Mouse (Mus musculus) heart, adult 2 months (tissue): ENCODE results near the gene 9430038I01Rik.

Experiments
- CTCF ChIP-seq: fragments of 200-600 bp; IDR thresholded peaks from 2 replicates; pipeline ENCODE4 v1.8.1; 2022; ENCODE audit warnings: antibody characterized with exemption, mild to moderate bottlenecking, moderate library complexity
- POLR2A ChIP-seq: fragments of 200-500 bp; IDR thresholded peaks from 2 replicates; pipeline ENCODE4 v1.6.1; 2011; ENCODE audit warnings: mild to moderate bottlenecking, low read depth, low read length, control low read depth; ENCODE audit not compliant: insufficient read depth

GRCm38 (mm10) chr7:137371770-137372169 is 38.8 kb downstream of the 9430038I01Rik start:
- TF ChIP-seq CTCF (no peak), POLR2A (no peak)
